In genomic region chr8:84973803-84974542, GRCm38 (mm10) we compare ENCODE assay signal across 10 mouse cellular contexts. TPM values are rescaled to one million over a fixed set of nuclear protein-coding genes. Genes with fewer than 3 reads are reported as not detected.
DNase-seq lines count a peak whose midpoint lies in the region; ATAC-seq and TF ChIP-seq lines count a peak whose summit lies in the region.
"Had no signal": no experiment of that assay in that cellular context is flagged by ENCODE, and none has a peak within 500 bp of the region (broad histone marks: within the 10 kb centered on the region; RNA-seq: fewer than 3 reads in every experiment).

No protein-coding gene starts in this region.

- H3K27me3 ChIP-seq in forebrain, postnatal 0 days (ENCODE audit: insufficient read depth, low read length) = no peaks in the 10 kb centered on the region
- H3K27me3 ChIP-seq in limb, embryonic 11.5 days (ENCODE audit: control insufficient read depth, insufficient read depth, low read length) = peaks cover 15% of the 10 kb centered on the region

- peak; percentile 48 for DNase-seq in gastrocnemius, postnatal 25 days
- no peak for DNase-seq in gastrocnemius, adult 8-10 months (ENCODE audit: low spot score in 2 of 2)
- peak; percentile 85 for DNase-seq in A20 (ENCODE audit: low read depth, low spot score)
- peak; percentile 45 to 69 for DNase-seq in adrenal gland, adult 18-20 months (ENCODE audit: low spot score in 2 of 2)
- peak; percentile 79 for DNase-seq in forebrain, postnatal 0 days
- peak; percentile 65 for DNase-seq in limb, embryonic 11.5 days (ENCODE audit: low spot score)
- DNase-seq in frontal cortex, postnatal 25 days (ENCODE audit: low spot score in 2 of 2) = no peak

- 49% methylated on average over 4 of the region's 4 CpGs for WGBS in forebrain, postnatal 0 days
- WGBS in limb, embryonic 11.5 days = 73% methylated on average over 4 of the region's 4 CpGs

- no peaks in the 10 kb centered on the region for H3K9me3 ChIP-seq in forebrain, postnatal 0 days (ENCODE audit: low read length)
- no peaks in the 10 kb centered on the region for H3K9me3 ChIP-seq in limb, embryonic 11.5 days (ENCODE audit: control insufficient read depth, low read length)

- no peak overlapping the region for H3K9ac ChIP-seq in forebrain, postnatal 0 days
- no peak overlapping the region for H3K9ac ChIP-seq in limb, embryonic 11.5 days (ENCODE audit: low read length)

- H3K4me3 ChIP-seq in forebrain, postnatal 0 days (ENCODE audit: low read depth, low read length) = no peak overlapping the region
- H3K4me3 ChIP-seq in limb, embryonic 11.5 days (ENCODE audit: low read depth, low read length) = no peak overlapping the region

- peaks cover 16% of the 10 kb centered on the region; the same call in 1 of the 2 replicates for H3K4me1 ChIP-seq in forebrain, postnatal 0 days (ENCODE audit: insufficient read depth)
- peaks cover 40% of the 10 kb centered on the region for H3K4me1 ChIP-seq in limb, embryonic 11.5 days (ENCODE audit: control insufficient read depth, insufficient read depth, low read length)

- no peak overlapping the region for H3K27ac ChIP-seq in forebrain, postnatal 0 days (ENCODE audit: low read depth, low read length)
- no peak overlapping the region for H3K27ac ChIP-seq in limb, embryonic 11.5 days (replicated peaks; ENCODE audit: low read depth, low read length)

- peaks cover 32% of the 10 kb centered on the region for H3K36me3 ChIP-seq in forebrain, postnatal 0 days (ENCODE audit: insufficient read depth)
- peaks cover 15% of the 10 kb centered on the region; the same call in 1 of the 2 replicates for H3K36me3 ChIP-seq in limb, embryonic 11.5 days (ENCODE audit: control insufficient read depth, insufficient read depth, low read length)

- H3K4me2 ChIP-seq in forebrain, postnatal 0 days (ENCODE audit: low read depth) = no peak overlapping the region
- no peak overlapping the region for H3K4me2 ChIP-seq in limb, embryonic 11.5 days (ENCODE audit: low read depth, severe bottlenecking)

- ATAC-seq in forebrain, postnatal 0 days = peak; percentile 18; the same call in 1 of the 2 replicates
- ATAC-seq in limb, embryonic 11.5 days (ENCODE audit: insufficient number of reproducible peaks, low FRiP score, low TSS enrichment, low read depth) = 0 out of 2 replicates have a peak, but pooled peaks have one; percentile 7
- ATAC-seq in monocyte, adult 5-6 weeks (replicated peaks; ENCODE audit: insufficient number of reproducible peaks, low FRiP score, low TSS enrichment, poor library complexity, severe bottlenecking) = 0 out of 2 replicates have a peak, but pooled peaks have one; percentile 15

- TF ChIP-seq CTCF in forebrain, postnatal 0 days (IDR thresholded peaks at IDR 0.05; ENCODE audit: low read depth) = peak; percentile 93

RNA-seq across cellular contexts. Expression of gene Rnaseh2a, which starts 4.4 kb away (rescaled TPM):
- total RNA-seq in gastrocnemius, postnatal 25 days (2021) = 10 to 100 TPM; 22.2 to 24.7 TPM
- total RNA-seq in gastrocnemius, adult 8-10 months (2022) = 10 to 100 TPM; 20.4 to 26.5 (median 23.9) TPM
- 100 to 1,000 TPM in 1 of 2 experiments, 10 to 100 TPM in 1; 80.9 to 131 TPM for total RNA-seq in adrenal gland, adult 18-20 months (2021)
- 39.8 and 42.7 TPM in 2 replicates for total RNA-seq in forebrain, postnatal 0 days (2014; rRNA removed)
- 52.2 and 56.3 TPM in 2 replicates for polyA plus RNA-seq in forebrain, postnatal 0 days (2015; fragmentation: Nextera tagmentation; extraction: Ambion mirVana)
- polyA plus RNA-seq in limb, embryonic 11.5 days (2014; fragmentation: Nextera tagmentation; extraction: Ambion mirVana) = 127 and 133 TPM in 2 replicates
- 43.9 to 58.8 TPM (median 58.1 TPM) in 3 replicates for total RNA-seq in monocyte, adult 5-6 weeks (2017)

RNA-seq across cellular contexts. Expression of gene Junb, which starts 4.5 kb away (rescaled TPM):
- 1 to 10 TPM; 5.1 to 6.9 TPM for total RNA-seq in gastrocnemius, postnatal 25 days (2021)
- total RNA-seq in gastrocnemius, adult 8-10 months (2022) = 1 to 10 TPM; 5.9 to 9.6 (median 7.5) TPM
- total RNA-seq in adrenal gland, adult 18-20 months (2021) = 10 to 100 TPM; 27.1 to 28.5 TPM
- 21.9 and 22.2 TPM in 2 replicates for total RNA-seq in forebrain, postnatal 0 days (2014; rRNA removed)
- 10.1 and 15.9 TPM in 2 replicates for polyA plus RNA-seq in forebrain, postnatal 0 days (2015; fragmentation: Nextera tagmentation; extraction: Ambion mirVana)
- 7.2 and 7.7 TPM in 2 replicates for polyA plus RNA-seq in limb, embryonic 11.5 days (2014; fragmentation: Nextera tagmentation; extraction: Ambion mirVana)
- 405 to 735 TPM (median 444 TPM) in 3 replicates for total RNA-seq in monocyte, adult 5-6 weeks (2017)

RNA-seq across cellular contexts. Expression of gene Prdx2, which starts 4.6 kb away (rescaled TPM):
- total RNA-seq in gastrocnemius, postnatal 25 days (2021) = 100 to 1,000 TPM; 192 to 200 TPM
- 100 to 1,000 TPM; 173 to 193 (median 187) TPM for total RNA-seq in gastrocnemius, adult 8-10 months (2022)
- total RNA-seq in adrenal gland, adult 18-20 months (2021) = 100 to 1,000 TPM; 740 to 761 TPM
- 814 and 983 TPM in 2 replicates for total RNA-seq in forebrain, postnatal 0 days (2014; rRNA removed)
- 974 and 1,110 TPM in 2 replicates for polyA plus RNA-seq in forebrain, postnatal 0 days (2015; fragmentation: Nextera tagmentation; extraction: Ambion mirVana)
- 1,235 and 1,326 TPM in 2 replicates for polyA plus RNA-seq in limb, embryonic 11.5 days (2014; fragmentation: Nextera tagmentation; extraction: Ambion mirVana)
- 153 to 207 TPM (median 196 TPM) in 3 replicates for total RNA-seq in monocyte, adult 5-6 weeks (2017)

RNA-seq across cellular contexts. Expression of gene Gm49661, which starts 4.7 kb away (rescaled TPM):
- total RNA-seq in gastrocnemius, postnatal 25 days (2021) = not detected
- total RNA-seq in gastrocnemius, adult 8-10 months (2022) = 1 to 10 TPM in 1 of 4 experiments, not detected in 3; 1.1 TPM
- 1 to 10 TPM; 1.9 TPM for total RNA-seq in adrenal gland, adult 18-20 months (2021)
- not detected in 2 replicates for total RNA-seq in forebrain, postnatal 0 days (2014; rRNA removed)
- not detected in 2 replicates for polyA plus RNA-seq in forebrain, postnatal 0 days (2015; fragmentation: Nextera tagmentation; extraction: Ambion mirVana)
- polyA plus RNA-seq in limb, embryonic 11.5 days (2014; fragmentation: Nextera tagmentation; extraction: Ambion mirVana) = not detected in 2 replicates
- not detected in 3 replicates for total RNA-seq in monocyte, adult 5-6 weeks (2017)
- total RNA-seq: adrenal gland, postnatal 4 days had no signal
- polyA plus RNA-seq: intestine, embryonic 14.5 days had no signal

RNA-seq across cellular contexts. Expression of gene Hook2, which starts 16.4 kb away (rescaled TPM):
- total RNA-seq in gastrocnemius, postnatal 25 days (2021) = 1 to 10 TPM; 1.1 to 1.3 TPM
- 1 to 10 TPM; 2.0 to 3.1 (median 2.6) TPM for total RNA-seq in gastrocnemius, adult 8-10 months (2022)
- total RNA-seq in adrenal gland, adult 18-20 months (2021) = 1 to 10 TPM; 6.3 to 7.2 TPM
- total RNA-seq in forebrain, postnatal 0 days (2014; rRNA removed) = 30.3 and 32.5 TPM in 2 replicates
- polyA plus RNA-seq in forebrain, postnatal 0 days (2015; fragmentation: Nextera tagmentation; extraction: Ambion mirVana) = 22.6 and 28.7 TPM in 2 replicates
- polyA plus RNA-seq in limb, embryonic 11.5 days (2014; fragmentation: Nextera tagmentation; extraction: Ambion mirVana) = 14.5 and 15.2 TPM in 2 replicates
- 4.2 to 8.7 TPM (median 4.5 TPM) in 3 replicates for total RNA-seq in monocyte, adult 5-6 weeks (2017)

Comparison
In these comparisons a context has a peak if more than half of its experiments do, and no peak if none do; other contexts are left out.
1. DNase-seq: peak in gastrocnemius, postnatal 25 days (single experiment), A20 (single experiment), adrenal gland, adult 18-20 months (2 of 2), forebrain, postnatal 0 days (single experiment) and limb, embryonic 11.5 days (single experiment); none in gastrocnemius, adult 8-10 months (0 of 2) and frontal cortex, postnatal 25 days (0 of 2).
2. RNA of gene Junb, which starts 4.5 kb away (total RNA-seq): 405 to 735 TPM in monocyte, adult 5-6 weeks; 27.1 to 28.5 TPM in adrenal gland, adult 18-20 months, 21.9 to 22.2 TPM in forebrain, postnatal 0 days, 5.9 to 9.6 TPM in gastrocnemius, adult 8-10 months and 5.1 to 6.9 TPM in gastrocnemius, postnatal 25 days; every median in the first group is over 10 times any median in the second.
3. Peak in every context shown above with its lines, with median percentiles within 50 percentile points of each other: ATAC-seq.